Mouse (Mus musculus) stomach, embryonic 16.5 days (tissue): Measurements from ENCODE around the gene 3100002H09Rik. TPM values are rescaled to one million over a fixed set of nuclear protein-coding genes. Genes with fewer than 3 reads are reported as not detected.

Source experiments
- ATAC-seq: fragments of 200-750 bp; cut with Nextera tagmentation; 2 replicates; pipeline ENCODE4 v1.8.0; 2017; ENCODE audit warnings: moderate number of reproducible peaks, moderate TSS enrichment; ENCODE audit not compliant: insufficient read depth, low FRiP score
- H3K27ac ChIP-seq: fragments of 300-500 bp; sonication (generic); 2 replicates; pipeline ENCODE4 v1.5.1; 2014; ENCODE audit warnings: low read length
- H3K27me3 ChIP-seq: fragments of 300-500 bp; sonication (generic); 2 replicates; pipeline ENCODE4 v1.6.1; 2014; ENCODE audit warnings: low read length, control low read depth, mixed read lengths; ENCODE audit not compliant: control insufficient read depth, insufficient read depth
- H3K36me3 ChIP-seq: fragments of 300-500 bp; sonication (generic); 2 replicates; pipeline ENCODE4 v1.6.1; 2014; ENCODE audit warnings: low read length; ENCODE audit not compliant: control insufficient read depth, insufficient read depth
- H3K4me1 ChIP-seq: fragments of 300-500 bp; sonication (generic); 2 replicates; pipeline ENCODE4 v1.6.1; 2014; ENCODE audit warnings: low read length, control low read depth, mixed read lengths; ENCODE audit not compliant: control insufficient read depth, insufficient read depth
- H3K4me2 ChIP-seq: fragments of 300-500 bp; sonication (generic); 2 replicates; pipeline ENCODE4 v1.6.1; 2014; ENCODE audit warnings: low read depth, low read length, mixed read lengths
- H3K4me3 ChIP-seq: fragments of 300-500 bp; sonication (generic); replicated peaks from 2 replicates; pipeline ENCODE4 v1.5.1; 2014; ENCODE audit warnings: mild to moderate bottlenecking, low read length
- H3K9ac ChIP-seq: fragments of 300-500 bp; sonication (generic); 2 replicates; pipeline ENCODE4 v1.6.1; 2014; ENCODE audit warnings: low read length
- H3K9me3 ChIP-seq: fragments of 300-500 bp; sonication (generic); replicated peaks from 2 replicates; pipeline ENCODE4 v1.6.1; 2016; ENCODE audit warnings: low read length, control low read depth; ENCODE audit not compliant: control insufficient read depth
- WGBS: fragments of 180-500 bp; shearing (Covaris S2); extraction: QIAGEN DNeasy Blood & Tissue Kit; methylation state at CpG from one replicate; pipeline ENCODE4 v1.1.7; 2014; 5-methylcytosine and 5-hydroxymethylcytosine counted together
- polyA plus RNA-seq: library from polyadenylated mRNA; unstranded; fragments of >200 nt; fragmentation: Nextera tagmentation; extraction: Ambion mirVana; gene quantifications from 2 replicates; pipeline ENCODE4 v1.2.1, GENCODE M21; 2015

The 3100002H09Rik gene
- not detected in 2 replicates for polyA plus RNA-seq

GRCm38 (mm10) chr4:124610703-124611102 is at the start of gene 3100002H09Rik:
Gene 3100002H09Rik, minus strand, starts transcription at chr4:124610803.
- no peaks in the 10 kb centered on the region for H3K27me3 ChIP-seq
- WGBS: 77% methylated on average over 2 of the region's 2 CpGs
- H3K4me3 ChIP-seq: no peak within 1 kb of the TSS
- no peak within 1 kb of the TSS for H3K9ac ChIP-seq
- no peak within 1 kb of the TSS for H3K4me2 ChIP-seq
- H3K36me3 ChIP-seq: no peaks in the 10 kb centered on the region
- no peaks in the 10 kb centered on the region for H3K4me1 ChIP-seq
- no peak for ATAC-seq
- H3K27ac ChIP-seq: no peak within 1 kb of the TSS
- H3K9me3 ChIP-seq: no peaks in the 10 kb centered on the region

GRCm38 (mm10) chr4:124659251-124660217 is 48.9 kb upstream of the 3100002H09Rik start:
- ATAC-seq: no peak
- no peak overlapping the region for H3K9ac ChIP-seq
- H3K4me3 ChIP-seq: peak overlapping the region; percentile 21
- peaks cover 88% of the 10 kb centered on the region for H3K27me3 ChIP-seq
- H3K36me3 ChIP-seq: no peaks in the 10 kb centered on the region
- no peak overlapping the region for H3K27ac ChIP-seq
- no peaks in the 10 kb centered on the region for H3K9me3 ChIP-seq
- H3K4me1 ChIP-seq: peaks cover 21% of the 10 kb centered on the region
- H3K4me2 ChIP-seq: peak overlapping the region; percentile 9; the same call in 1 of the 2 replicates
- WGBS: 2% methylated on average over 68 of the region's 68 CpGs

GRCm38 (mm10) chr4:124658412-124658851 is 47.8 kb upstream of the 3100002H09Rik start:
- Histone ChIP-seq H3K27ac (no peak overlapping the region), H3K9ac (no peak overlapping the region), H3K36me3 (no peaks in the 10 kb centered on the region), H3K27me3 (peaks cover 91% of the 10 kb centered on the region), H3K9me3 (no peaks in the 10 kb centered on the region), H3K4me3 (peak overlapping the region; percentile 65; the same call in 1 of the 2 replicates), H3K4me2 (no peak overlapping the region), H3K4me1 (peaks cover 21% of the 10 kb centered on the region)
- under 1% methylated on average over 39 of the region's 39 CpGs for WGBS
- no peak for ATAC-seq

GRCm38 (mm10) chr4:124657781-124658180 is 47.2 kb upstream of the 3100002H09Rik start:
- Histone ChIP-seq H3K4me1 (peaks cover 21% of the 10 kb centered on the region), H3K27me3 (peaks cover 87% of the 10 kb centered on the region), H3K4me2 (peak overlapping the region; percentile 97), H3K9ac (peak overlapping the region; percentile 54), H3K27ac (no peak overlapping the region), H3K9me3 (no peaks in the 10 kb centered on the region), H3K4me3 (peak overlapping the region; percentile 65), H3K36me3 (no peaks in the 10 kb centered on the region)
- ATAC-seq: no peak
- WGBS: 2% methylated on average over 59 of the region's 61 CpGs

GRCm38 (mm10) chr4:124656854-124657650 is 46.4 kb upstream of the 3100002H09Rik start:
- no peak overlapping the region for H3K27ac ChIP-seq
- H3K36me3 ChIP-seq: no peaks in the 10 kb centered on the region
- peaks cover 84% of the 10 kb centered on the region for H3K27me3 ChIP-seq
- peak overlapping the region; percentile 97 for H3K4me2 ChIP-seq
- ATAC-seq: peak; percentile 91
- H3K9me3 ChIP-seq: no peaks in the 10 kb centered on the region
- whole genome bisulfite sequencing: under 1% methylated on average over 75 of the region's 92 CpGs
- peak overlapping the region; percentile 58 for H3K9ac ChIP-seq
- peak overlapping the region; percentile 65 for H3K4me3 ChIP-seq
- peaks cover 21% of the 10 kb centered on the region for H3K4me1 ChIP-seq

GRCm38 (mm10) chr4:124656518-124656853 is 45.9 kb upstream of the 3100002H09Rik start, which contains the start of gene Pou3f1:
Gene Pou3f1, plus strand, starts transcription at chr4:124656807.
- WGBS: under 1% methylated on average over 15 of the region's 15 CpGs
- no peaks in the 10 kb centered on the region for H3K9me3 ChIP-seq
- H3K36me3 ChIP-seq: no peaks in the 10 kb centered on the region
- no peak within 1 kb of the TSS for H3K27ac ChIP-seq
- H3K9ac ChIP-seq: peak within 1 kb of the TSS; percentile 58
- peak within 1 kb of the TSS; percentile 65 for H3K4me3 ChIP-seq
- H3K27me3 ChIP-seq: peaks cover 79% of the 10 kb centered on the region
- peak within 1 kb of the TSS; percentile 97 for H3K4me2 ChIP-seq
- no peak for ATAC-seq
- peaks cover 21% of the 10 kb centered on the region for H3K4me1 ChIP-seq

GRCm38 (mm10) chr4:124652886-124653285 is 42.3 kb upstream of the 3100002H09Rik start:
- Histone ChIP-seq H3K4me1 (peaks cover 6% of the 10 kb centered on the region), H3K27me3 (peaks cover 47% of the 10 kb centered on the region), H3K36me3 (no peaks in the 10 kb centered on the region), H3K9me3 (no peaks in the 10 kb centered on the region), H3K27ac (no peak overlapping the region), H3K9ac (no peak overlapping the region), H3K4me2 (no peak overlapping the region), H3K4me3 (no peak overlapping the region)
- no peak for ATAC-seq
- 6% methylated on average over 9 of the region's 9 CpGs for WGBS

- WGBS: 26% methylated on average over 5 of the region's 5 CpGs
- Histone ChIP-seq H3K4me2 (no peak overlapping the region), H3K36me3 (no peaks in the 10 kb centered on the region), H3K27ac (no peak overlapping the region), H3K27me3 (0 out of 2 replicates have a peak, but pooled peaks cover 4% of the 10 kb centered on the region), H3K4me1 (peaks cover 6% of the 10 kb centered on the region; the same call in 1 of the 2 replicates), H3K9me3 (no peaks in the 10 kb centered on the region), H3K4me3 (no peak overlapping the region), H3K9ac (no peak overlapping the region)
- ATAC-seq: no peak
Measured at GRCm38 (mm10) chr4:124647909-124648308, 37.3 kb upstream of the 3100002H09Rik start.
